Mouse (Mus musculus) MEL (cell line): ENCODE data around the gene Cabp2. TPM values are rescaled to one million over a fixed set of nuclear protein-coding genes. Genes with fewer than 3 reads are reported as not detected.

Experiments used
- DNase-seq: peaks from one replicate; pipeline ENCODE4 v3.0.0; 2011; ENCODE audit warnings: low read depth, low spot score
- H3K27ac ChIP-seq: 2 replicates; pipeline ENCODE4 v1.5.1; 2012; ENCODE audit warnings: low read depth, mild to moderate bottlenecking, control low read depth, low read length, moderate library complexity; ENCODE audit not compliant: control insufficient read depth
- H3K27me3 ChIP-seq, 2 experiments: fragments of 150-350 bp in 1 of 2; sonication (generic) in 1 of 2; 2 replicates each; pipeline ENCODE4 v1.6.1; 2012; ENCODE audit warnings: low read length in 2 of 2, mild to moderate bottlenecking in 2 of 2, improper control_type of control experiment in 1 of 2, moderate library complexity in 1 of 2; ENCODE audit not compliant: insufficient read depth in 2 of 2, control insufficient read depth in 1 of 2
- H3K36me3 ChIP-seq, 2 experiments: 2 replicates each; pipeline ENCODE4 v1.6.1; 2012 to 2014; ENCODE audit warnings: low read length in 2 of 2, improper control_type of control experiment in 1 of 2, inconsistent platforms in 1 of 2, mild to moderate bottlenecking in 1 of 2; ENCODE audit not compliant: insufficient read depth in 2 of 2, control insufficient read depth in 1 of 2
- H3K4me1 ChIP-seq, 2 experiments: fragments of 150-350 bp in 1 of 2; sonication (generic) in 1 of 2; 2 replicates each; pipeline ENCODE4 v1.6.1; 2012; ENCODE audit warnings: low read length in 2 of 2, improper control_type of control experiment in 1 of 2, mild to moderate bottlenecking in 1 of 2; ENCODE audit not compliant: insufficient read depth in 2 of 2, control insufficient read depth in 1 of 2
- H3K4me3 ChIP-seq, 2 experiments: fragments of 150-350 bp in 1 of 2; sonication (generic) in 1 of 2; 2 replicates each; pipeline ENCODE4 v1.5.1; 2012; ENCODE audit warnings: low read depth in 2 of 2, low read length in 2 of 2, mild to moderate bottlenecking in 2 of 2, moderate library complexity in 2 of 2, control low read depth in 1 of 2, improper control_type of control experiment in 1 of 2; ENCODE audit not compliant: control insufficient read depth in 1 of 2, insufficient read depth in 1 of 2
- H3K79me2 ChIP-seq: 2 replicates; pipeline ENCODE4 v1.6.1; 2012; ENCODE audit warnings: mild to moderate bottlenecking, low read length, moderate library complexity; ENCODE audit not compliant: control insufficient read depth, poor library complexity, insufficient read depth
- H3K9ac ChIP-seq: 2 replicates; pipeline ENCODE4 v1.6.1; 2012; ENCODE audit warnings: low read depth, mild to moderate bottlenecking, control low read depth, low read length, moderate library complexity; ENCODE audit not compliant: control insufficient read depth, poor library complexity, severe bottlenecking
- H3K9me3 ChIP-seq: fragments of 150-350 bp; sonication (generic); replicated peaks from 2 replicates; pipeline ENCODE4 v1.6.1; 2012; ENCODE audit warnings: mild to moderate bottlenecking, low read length, improper control_type of control experiment, moderate library complexity; ENCODE audit not compliant: insufficient read depth
- BHLHE40 ChIP-seq: IDR thresholded peaks from 2 replicates; pipeline ENCODE4 v1.6.1; 2012; ENCODE audit warnings: low read depth, mild to moderate bottlenecking, inconsistent platforms, low read length, improper control_type of control experiment, borderline replicate concordance
- CHD2 ChIP-seq: IDR thresholded peaks from 2 replicates; pipeline ENCODE4 v1.6.1; 2011; ENCODE audit warnings: low read length, improper control_type of control experiment
- E2F4 ChIP-seq: IDR thresholded peaks from 2 replicates; pipeline ENCODE4 v1.6.1; 2011; ENCODE audit warnings: low read depth, low read length, improper control_type of control experiment, borderline replicate concordance
- ELF1 ChIP-seq: IDR thresholded peaks from 2 replicates; pipeline ENCODE4 v1.6.1; 2014; ENCODE audit warnings: low read depth, mild to moderate bottlenecking, inconsistent platforms, low read length, improper control_type of control experiment, moderate library complexity
- ETS1 ChIP-seq: IDR thresholded peaks from 2 replicates; pipeline ENCODE4 v1.6.1; 2012; ENCODE audit warnings: low read depth, mild to moderate bottlenecking, inconsistent platforms, low read length, improper control_type of control experiment, moderate library complexity
- GATA1 ChIP-seq: IDR thresholded peaks from 2 replicates; pipeline ENCODE4 v1.6.1; 2011; ENCODE audit warnings: low read depth, low read length, improper control_type of control experiment
- HCFC1 ChIP-seq: IDR thresholded peaks from 2 replicates; pipeline ENCODE4 v1.6.1; 2012; ENCODE audit warnings: low read depth, mild to moderate bottlenecking, inconsistent platforms, low read length, improper control_type of control experiment, moderate library complexity
- JUND ChIP-seq: IDR thresholded peaks from 2 replicates; pipeline ENCODE4 v1.6.1; 2011; ENCODE audit warnings: low read depth, mild to moderate bottlenecking, improper control_type of control experiment, low read length
- KAT2A ChIP-seq: conservative IDR thresholded peaks from 2 replicates; pipeline ENCODE4 v1.6.1; 2012; ENCODE audit warnings: low read depth, low read length, improper control_type of control experiment, inconsistent platforms
- MAX ChIP-seq: IDR thresholded peaks from 2 replicates; pipeline ENCODE4 v1.6.1; 2011; ENCODE audit warnings: low read length, improper control_type of control experiment
- MXI1 ChIP-seq: IDR thresholded peaks from 2 replicates; pipeline ENCODE4 v1.6.1; 2011; ENCODE audit warnings: mild to moderate bottlenecking, low read depth, low read length, improper control_type of control experiment
- MYC ChIP-seq: IDR thresholded peaks from 2 replicates; pipeline ENCODE4 v1.6.1; 2011; ENCODE audit warnings: low read depth, mild to moderate bottlenecking, low read length, improper control_type of control experiment, moderate library complexity
- NELFE ChIP-seq: IDR thresholded peaks from 2 replicates; pipeline ENCODE4 v1.6.1; 2011; ENCODE audit warnings: low read depth, low read length, improper control_type of control experiment
- NRF1 ChIP-seq: IDR thresholded peaks from 2 replicates; pipeline ENCODE4 v1.6.1; 2014; ENCODE audit warnings: low read depth, mild to moderate bottlenecking, inconsistent platforms, low read length, improper control_type of control experiment, moderate library complexity; ENCODE audit not compliant: poor library complexity, insufficient read depth, severe bottlenecking
- POLR2A ChIP-seq, 2 experiments: IDR thresholded peaks; 2 replicates each; pipeline ENCODE4 v1.6.1; 2011 to 2012; ENCODE audit warnings: low read length in 2 of 2, mild to moderate bottlenecking in 2 of 2, control low read depth in 1 of 2, improper control_type of control experiment in 1 of 2, low read depth in 1 of 2, moderate library complexity in 1 of 2; ENCODE audit not compliant: control insufficient read depth in 1 of 2, insufficient read depth in 1 of 2, poor library complexity in 1 of 2
- POLR2AphosphoS2 ChIP-seq: IDR thresholded peaks from 2 replicates; pipeline ENCODE4 v1.6.1; 2011; ENCODE audit warnings: low read length, improper control_type of control experiment
- POLR2AphosphoS5 ChIP-seq: IDR thresholded peaks from 2 replicates; pipeline ENCODE4 v1.6.1; 2012; ENCODE audit warnings: low read depth, borderline replicate concordance, mild to moderate bottlenecking, inconsistent platforms, low read length, moderate library complexity, mixed read lengths
- RAD21 ChIP-seq: IDR thresholded peaks from 2 replicates; pipeline ENCODE4 v1.6.1; 2011; ENCODE audit warnings: mild to moderate bottlenecking, low read depth, low read length, improper control_type of control experiment
- SIN3A ChIP-seq: IDR thresholded peaks from 2 replicates; pipeline ENCODE4 v1.6.1; 2012; ENCODE audit warnings: low read length, improper control_type of control experiment, inconsistent platforms
- TBP ChIP-seq: IDR thresholded peaks from 2 replicates; pipeline ENCODE4 v1.8.0; 2011; ENCODE audit warnings: low read depth, low read length, improper control_type of control experiment
- TCF12 ChIP-seq: IDR thresholded peaks from 2 replicates; pipeline ENCODE4 v1.6.1; 2014; ENCODE audit warnings: low read depth, mild to moderate bottlenecking, inconsistent platforms, low read length, improper control_type of control experiment, moderate library complexity
- ZMIZ1 ChIP-seq: IDR thresholded peaks from 2 replicates; pipeline ENCODE4 v1.6.1; 2012; ENCODE audit warnings: low read depth, mild to moderate bottlenecking, inconsistent platforms, low read length, improper control_type of control experiment, moderate library complexity
- ZNF384 ChIP-seq: IDR thresholded peaks from 2 replicates; pipeline ENCODE4 v1.6.1; 2012; ENCODE audit warnings: low read depth, mild to moderate bottlenecking, inconsistent platforms, low read length, improper control_type of control experiment
- polyA plus RNA-seq, 2 experiments: library from polyadenylated mRNA; stranded (reverse) in 1 of 2; unstranded in 1 of 2; fragments of >175 nt in 1 of 2; fragments of >200 nt in 1 of 2; gene quantifications; 2 replicates each; pipeline versions ENCODE4 v1.2.1 to v1.2.4; 2012; ENCODE audit warnings: low replicate concordance in 2 of 2, low read depth in 1 of 2; ENCODE audit not compliant: insufficient read length in 2 of 2, insufficient read depth in 1 of 2, missing spikeins in 1 of 2
- total RNA-seq: library from RNA; depleted of rRNA; stranded (reverse); fragments of 300-350 nt; gene quantifications from 2 replicates; pipeline ENCODE4 v1.2.3, GENCODE M21; 2012

The Cabp2 gene
- total and polyA plus RNA-seq, 3 experiments, result 0.14 TPM; not detected in 2

DNA sequence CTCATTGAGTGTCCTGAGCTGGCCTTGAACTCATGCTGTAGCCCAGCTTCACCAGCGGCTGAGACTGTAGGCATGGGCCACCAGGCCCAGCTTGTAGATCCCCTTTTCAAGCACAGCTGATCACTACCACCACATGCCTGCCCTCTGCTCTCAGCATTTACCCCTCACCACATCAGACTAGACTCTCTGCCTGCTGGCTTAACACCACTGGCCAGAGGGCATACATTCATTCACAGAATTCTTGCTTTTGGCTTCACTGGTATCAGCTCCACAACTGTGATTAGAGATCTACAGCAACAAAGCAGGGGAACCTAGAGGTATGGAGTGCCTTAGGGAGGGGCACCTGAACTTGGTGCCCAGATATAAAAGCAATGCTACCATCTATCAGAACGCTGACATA, 39.1 kb downstream of the Cabp2 start:
- Histone ChIP-seq H3K27me3 (no peaks in the 10 kb centered on the region), H3K79me2 (peaks cover 2% of the 10 kb centered on the region; the same call in 1 of the 2 replicates), H3K9me3 (no peaks in the 10 kb centered on the region), H3K9ac (no peak overlapping the region), H3K4me3 (no peak overlapping the region), H3K4me1 (peaks cover 25 to 27% of the 10 kb centered on the region in 2 experiments), H3K27ac (no peak overlapping the region), H3K36me3 (peaks cover 0 to 38% of the 10 kb centered on the region in 2 experiments; a peak in 2 of 4 replicates)
- no peak for DNase-seq
- TF ChIP-seq ZNF384 (no peak), CHD2 (no peak)

DNA sequence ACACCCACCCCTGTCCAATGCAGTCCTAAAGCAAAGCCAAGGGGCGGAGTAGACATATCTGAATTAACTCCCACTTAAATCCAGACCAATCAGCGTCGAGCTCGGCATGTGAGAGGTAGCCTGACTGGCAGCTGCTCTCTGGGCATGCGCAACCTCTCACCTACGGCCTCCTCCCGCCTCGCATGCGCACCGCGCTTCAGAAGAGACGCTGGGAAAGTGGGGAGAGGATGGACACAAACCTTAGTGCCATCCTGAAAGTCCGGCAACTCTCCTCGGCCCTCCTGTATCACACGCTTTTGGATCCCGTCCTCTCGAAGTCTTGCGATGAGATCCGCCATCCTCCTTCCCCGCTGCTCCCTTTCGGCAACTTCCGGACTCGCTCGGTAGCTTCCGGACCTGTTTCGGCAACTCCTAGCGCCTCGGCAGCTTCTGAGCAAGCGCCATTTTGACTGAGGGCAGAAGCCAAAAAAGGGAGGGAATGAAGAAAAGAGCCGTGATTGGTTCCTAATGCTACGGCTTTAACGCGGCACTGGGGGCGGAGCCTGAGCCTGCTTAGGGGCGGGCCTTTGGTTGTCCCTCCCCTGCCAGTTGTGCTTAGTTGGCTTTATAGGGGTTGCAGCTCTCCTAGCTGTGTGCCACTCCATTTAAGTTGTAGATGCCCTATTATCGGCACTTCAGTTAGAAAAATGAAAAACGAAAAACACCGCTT, 39.9 kb downstream of the Cabp2 start:
- Histone ChIP-seq H3K79me2 (peaks cover 6% of the 10 kb centered on the region), H3K36me3 (peaks cover 0 to 38% of the 10 kb centered on the region in 2 experiments; a peak in 2 of 4 replicates), H3K4me3 (peak overlapping the region; percentile 54 to 64), H3K9ac (peak overlapping the region; percentile 65), H3K27me3 (no peaks in the 10 kb centered on the region), H3K4me1 (peaks cover 25 to 27% of the 10 kb centered on the region in 2 experiments), H3K9me3 (no peaks in the 10 kb centered on the region), H3K27ac (peak overlapping the region; percentile 95)
- TF ChIP-seq BHLHE40 (no peak), ZMIZ1 (peak; percentile 84), TCF12 (peak; percentile 65), POLR2AphosphoS2 (0 out of 2 replicates have a peak, but pooled peaks have one; percentile 58), ELF1 (peak; percentile 87), POLR2AphosphoS5 (no peak), ETS1 (0 out of 2 replicates have a peak, but pooled peaks have one; percentile 28), RAD21 (no peak), MYC (peak; percentile 32; the same call in 1 of the 2 replicates), KAT2A (peak; percentile 86), POLR2A (IDR thresholded peaks at IDR 0.05; ENCODE audit: control insufficient read depth in 1 of 2, insufficient read depth in 1 of 2, low read depth in 1 of 2, low read length in 2 of 2, poor library complexity in 1 of 2) (peak in 1 of 2 experiments; percentile 58; a peak in 2 of 4 replicates), GATA1 (no peak), MAX (peak; percentile 100), ZNF384 (no peak; the same call in 1 of the 2 replicates), HCFC1 (peak; percentile 95), TBP (peak; percentile 53), MXI1 (peak; percentile 3), NELFE (peak; percentile 31; the same call in 1 of the 2 replicates), E2F4 (0 out of 2 replicates have a peak, but pooled peaks have one; percentile 40), JUND (no peak), SIN3A (peak; percentile 54), NRF1 (peak; percentile 93)
- peak; percentile 99 for DNase-seq
